Mouse (Mus musculus) myocyte (in vitro differentiated cells): ENCODE data around the gene Gstk1. TPM values are rescaled to one million over a fixed set of nuclear protein-coding genes. Genes with fewer than 3 reads are reported as not detected.

Experiments used
- H3K27me3 ChIP-seq: one replicate; pipeline ENCODE4 v1.6.1; 2011; ENCODE audit not compliant: control insufficient read depth, insufficient read depth, insufficient read length
- H3K36me3 ChIP-seq: one replicate; pipeline ENCODE4 v1.6.1; 2011; ENCODE audit not compliant: control insufficient read depth, insufficient read depth
- H3K4me2 ChIP-seq: one replicate; pipeline ENCODE4 v1.6.1; 2011; ENCODE audit warnings: low read depth, control low read depth
- H3K4me3 ChIP-seq: one replicate; pipeline ENCODE4 v1.5.1; 2011; ENCODE audit warnings: mild to moderate bottlenecking, control low read depth, moderate library complexity
- H3K79me2 ChIP-seq: one replicate; pipeline ENCODE4 v1.6.1; 2011; ENCODE audit not compliant: control insufficient read depth, insufficient read depth
- H3ac ChIP-seq: one replicate; pipeline ENCODE4 v1.6.1; 2011; ENCODE audit not compliant: control insufficient read depth, insufficient read length
- CEBPB ChIP-seq: IDR thresholded peaks from 2 replicates; pipeline ENCODE4 v1.6.1; 2011; ENCODE audit warnings: mild to moderate bottlenecking, moderate library complexity; ENCODE audit not compliant: poor library complexity, insufficient read depth, severe bottlenecking
- E2F4 ChIP-seq: IDR thresholded peaks from one replicate; pipeline ENCODE4 v1.6.1; 2011; ENCODE audit warnings: mild to moderate bottlenecking, control low read depth, moderate library complexity; ENCODE audit not compliant: insufficient read depth
- MAX ChIP-seq: IDR thresholded peaks from one replicate; pipeline ENCODE4 v1.6.1; 2011; ENCODE audit warnings: low read depth, mild to moderate bottlenecking, control low read depth
- MYOD1 ChIP-seq, 3 experiments: IDR thresholded peaks; one replicate each; pipeline ENCODE4 v1.6.1; 2011; ENCODE audit warnings: control low read depth in 2 of 3, low read depth in 2 of 3, mild to moderate bottlenecking in 2 of 3, moderate library complexity in 1 of 3; ENCODE audit not compliant: insufficient read length in 2 of 3, control insufficient read depth in 1 of 3
- MYOG ChIP-seq, 3 experiments: IDR thresholded peaks; one replicate each; pipeline ENCODE4 v1.6.1; 2011; ENCODE audit warnings: control low read depth in 2 of 3, low read depth in 2 of 3, mild to moderate bottlenecking in 2 of 3; ENCODE audit not compliant: insufficient read length in 2 of 3, control insufficient read depth in 1 of 3, insufficient read depth in 1 of 3
- POLR2A ChIP-seq: IDR thresholded peaks from one replicate; pipeline ENCODE4 v1.6.1; 2011; ENCODE audit warnings: low read depth, mild to moderate bottlenecking, control low read depth, moderate library complexity; ENCODE audit not compliant: insufficient read length
- POLR2AphosphoS2 ChIP-seq: IDR thresholded peaks from one replicate; pipeline ENCODE4 v1.6.1; 2011; ENCODE audit warnings: low read depth, control low read depth; ENCODE audit not compliant: insufficient read length
- REST ChIP-seq: IDR thresholded peaks from one replicate; pipeline ENCODE4 v1.6.1; 2011; ENCODE audit warnings: mild to moderate bottlenecking, control low read depth, moderate library complexity; ENCODE audit not compliant: insufficient read depth, insufficient read length
- SRF ChIP-seq: IDR thresholded peaks from one replicate; pipeline ENCODE4 v1.6.1; 2011; ENCODE audit warnings: low read depth; ENCODE audit not compliant: control insufficient read depth, insufficient read length
- TCF12 ChIP-seq: IDR thresholded peaks from one replicate; pipeline ENCODE4 v1.6.1; 2011; ENCODE audit warnings: mild to moderate bottlenecking, control low read depth; ENCODE audit not compliant: poor library complexity, insufficient read depth, severe bottlenecking
- TCF3 ChIP-seq: IDR thresholded peaks from one replicate; pipeline ENCODE4 v1.6.1; 2011; ENCODE audit warnings: low read depth, control low read depth; ENCODE audit not compliant: insufficient read length
- USF1 ChIP-seq: IDR thresholded peaks from one replicate; pipeline ENCODE4 v1.6.1; 2011; ENCODE audit warnings: low read depth, mild to moderate bottlenecking, control low read depth, moderate library complexity
- polyA plus RNA-seq: library from polyadenylated mRNA; unstranded; fragments of >200 nt; fragmentation: generic; extraction: Trizol; gene quantifications from one replicate; pipeline ENCODE4 v1.2.1, GENCODE M21; 2012; ENCODE audit warnings: missing spikeins

Gene Gstk1
- polyA plus RNA-seq, 1 experiment: 0.53 TPM

DNA sequence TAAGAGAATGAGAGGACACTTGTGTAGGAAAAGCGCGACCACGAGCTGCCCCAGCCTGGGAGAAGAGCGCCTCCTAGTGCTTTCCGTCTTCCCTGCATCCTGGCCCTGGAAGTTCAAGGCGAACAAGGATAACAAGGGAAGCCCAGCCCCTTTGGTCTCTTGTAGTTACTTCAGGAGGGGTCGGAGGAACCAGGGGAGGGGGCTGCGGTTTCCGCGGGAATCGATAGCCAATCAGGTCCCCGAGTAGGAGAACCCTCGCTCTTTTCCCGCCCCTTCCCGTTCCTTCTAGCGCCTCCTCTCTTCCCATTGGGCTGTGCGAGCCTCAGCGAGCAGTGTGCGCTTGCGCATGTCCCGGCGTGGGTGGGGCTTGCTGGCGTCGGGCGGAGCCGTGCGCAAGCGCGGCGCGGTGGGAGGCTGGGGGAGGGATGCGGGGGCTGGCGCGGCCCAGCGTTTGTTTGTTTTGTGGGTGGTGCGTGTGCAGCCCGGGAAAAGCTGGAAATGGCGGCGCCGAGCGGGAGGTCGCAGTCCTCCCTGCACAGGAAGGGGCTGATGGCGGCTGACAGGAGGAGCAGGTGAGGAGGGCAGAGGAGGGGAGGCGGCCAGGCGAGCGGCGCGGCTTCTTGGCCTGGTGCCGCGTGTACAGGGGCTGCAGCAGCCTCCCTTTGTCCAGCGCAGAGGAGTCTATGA, 19.0 kb downstream of the Gstk1 start, which contains the start of gene Casp2:
Casp2 (plus strand) TSS at position 360 of the 687 bp plus-strand sequence.
- peak in 1 of 3 experiments; percentile 6 for TF ChIP-seq MYOG (IDR thresholded peaks at IDR 0.05; ENCODE audit: control insufficient read depth in 1 of 3, insufficient read depth in 1 of 3, insufficient read length in 2 of 3, low read depth in 2 of 3)
- TF ChIP-seq USF1: no peak
- TF ChIP-seq E2F4: peak; percentile 33
- no peak for TF ChIP-seq MAX
- peak; percentile 39 for TF ChIP-seq SRF
- TF ChIP-seq MYOD1 (IDR thresholded peaks at IDR 0.05; ENCODE audit: control insufficient read depth in 1 of 3, insufficient read length in 2 of 3, low read depth in 2 of 3): peak in 1 of 3 experiments; percentile 23
- peak; percentile 54 for TF ChIP-seq POLR2A
- TF ChIP-seq REST: no peak
- no peak for TF ChIP-seq CEBPB
- TF ChIP-seq POLR2AphosphoS2: peak; percentile 41
- no peak for TF ChIP-seq TCF3
- no peak for TF ChIP-seq TCF12
- Histone ChIP-seq H3K4me2 (peak within 1 kb of the TSS; percentile 88), H3ac (peak within 1 kb of the TSS; percentile 12), H3K4me3 (peak within 1 kb of the TSS; percentile 67), H3K27me3 (no peaks in the 10 kb centered on the region), H3K79me2 (peaks cover 25% of the 10 kb centered on the region), H3K36me3 (peaks cover 27% of the 10 kb centered on the region)

DNA sequence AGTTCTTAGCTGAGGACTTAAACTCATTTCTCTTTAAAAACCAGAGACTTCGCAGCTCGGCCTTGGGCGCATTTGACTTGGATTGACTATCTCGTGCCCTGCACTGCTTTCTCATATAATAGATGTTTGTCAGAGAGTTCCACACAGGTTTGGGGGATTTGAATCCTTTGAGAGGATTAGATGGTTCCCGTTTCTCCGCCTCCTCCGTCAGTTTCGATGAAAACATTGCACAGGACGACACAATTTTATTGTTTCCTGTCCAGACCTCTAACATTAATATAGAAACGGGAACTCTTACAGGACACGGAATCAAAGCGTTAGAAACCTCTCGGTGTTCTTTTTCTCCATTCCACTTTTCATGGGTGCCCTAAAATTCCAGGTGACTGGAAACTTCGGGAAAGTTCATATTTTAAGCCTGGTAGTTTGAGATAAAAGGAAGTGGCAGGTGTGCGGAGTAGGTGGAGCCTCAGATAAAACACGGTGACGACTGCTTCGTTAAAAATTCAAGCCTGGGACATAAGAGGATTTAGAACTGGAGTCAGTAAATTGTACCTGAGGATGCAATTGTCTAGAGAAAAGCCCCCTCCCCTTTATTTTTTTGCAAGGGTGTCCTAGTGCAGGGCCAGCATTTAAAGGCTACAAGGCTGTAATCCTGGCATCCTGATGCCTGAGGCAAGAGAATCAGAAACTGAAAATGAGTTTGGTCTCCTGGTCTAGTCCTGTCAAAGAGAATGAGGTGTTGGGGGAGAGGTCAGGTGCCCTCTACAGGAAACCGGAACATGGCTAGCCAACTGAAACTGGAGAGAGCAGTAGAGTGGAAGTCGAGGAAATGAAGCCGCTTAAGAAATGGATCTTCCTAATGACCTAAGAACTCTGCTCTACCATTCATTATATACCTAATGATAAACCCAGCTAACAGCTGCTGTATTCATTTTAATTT, 19.9 kb downstream of the Gstk1 start:
- peaks cover 36% of the 10 kb centered on the region for H3K36me3 ChIP-seq
- TF ChIP-seq MAX (no peak), TCF12 (no peak), REST (no peak), MYOD1 (IDR thresholded peaks at IDR 0.05; ENCODE audit: control insufficient read depth in 1 of 3, insufficient read length in 2 of 3, low read depth in 2 of 3) (no peak), CEBPB (no peak), SRF (no peak), POLR2A (no peak), USF1 (no peak), MYOG (IDR thresholded peaks at IDR 0.05; ENCODE audit: control insufficient read depth in 1 of 3, insufficient read depth in 1 of 3, insufficient read length in 2 of 3, low read depth in 2 of 3) (no peak), E2F4 (no peak), POLR2AphosphoS2 (no peak), TCF3 (no peak)
- H3K4me3 ChIP-seq: peak overlapping the region; percentile 67
- peak overlapping the region; percentile 88 for H3K4me2 ChIP-seq
- peak overlapping the region; percentile 12 for H3ac ChIP-seq
- H3K27me3 ChIP-seq: no peaks in the 10 kb centered on the region
- H3K79me2 ChIP-seq: peaks cover 25% of the 10 kb centered on the region

DNA sequence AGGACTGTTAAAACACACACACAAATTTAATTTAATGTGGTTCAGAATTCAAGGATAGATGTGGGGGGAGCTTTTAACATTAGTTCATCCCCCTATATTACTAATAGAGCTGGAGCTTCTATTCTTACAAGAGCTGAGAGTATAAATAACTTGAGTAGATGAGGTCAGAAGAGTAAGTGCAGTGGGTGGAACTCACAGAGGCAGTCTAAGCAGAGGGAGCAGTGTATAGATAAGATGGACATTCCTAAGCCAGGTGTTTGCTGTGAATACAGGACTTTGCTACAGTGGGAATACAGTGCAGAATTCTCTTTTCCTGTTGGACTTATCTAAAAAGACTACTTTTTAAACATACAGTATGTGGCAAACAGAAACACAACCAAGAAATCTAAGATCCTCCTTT, 25.1 kb downstream of the Gstk1 start:
- H3K4me2 ChIP-seq: no peak overlapping the region

DNA sequence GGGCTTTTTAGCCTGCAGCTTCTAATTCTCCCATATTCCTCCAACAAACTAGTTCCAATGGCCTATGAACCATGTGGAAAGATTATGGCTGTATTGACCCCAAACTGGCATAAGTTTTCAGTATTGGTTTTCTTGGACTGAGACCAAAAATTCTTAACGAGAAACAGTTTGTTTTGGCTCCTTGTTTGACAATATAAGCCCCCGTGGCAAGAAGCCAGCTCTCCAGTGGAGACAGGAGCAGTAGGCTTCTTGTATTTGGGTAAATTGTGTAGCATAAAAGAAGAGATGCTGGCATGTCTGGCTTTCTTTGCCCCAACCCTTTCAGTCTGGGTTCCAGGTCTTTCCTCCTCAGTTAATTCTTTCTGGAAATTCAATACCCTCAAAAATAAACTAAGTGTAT, 30.4 kb downstream of the Gstk1 start:
- TF ChIP-seq REST (no peak), MYOG (IDR thresholded peaks at IDR 0.05; ENCODE audit: control insufficient read depth in 1 of 3, insufficient read depth in 1 of 3, insufficient read length in 2 of 3, low read depth in 2 of 3) (no peak), MYOD1 (IDR thresholded peaks at IDR 0.05; ENCODE audit: control insufficient read depth in 1 of 3, insufficient read length in 2 of 3, low read depth in 2 of 3) (no peak), POLR2AphosphoS2 (no peak), TCF12 (no peak), USF1 (no peak), MAX (no peak), E2F4 (no peak), POLR2A (no peak), TCF3 (no peak), CEBPB (no peak), SRF (no peak)
- Histone ChIP-seq H3K4me2 (no peak overlapping the region), H3K4me3 (no peak overlapping the region)

More for the DNA sequence above, 25.1 kb downstream of the Gstk1 start:
- TF ChIP-seq SRF: no peak
- TF ChIP-seq REST: no peak
- TF ChIP-seq E2F4: no peak
- no peak for TF ChIP-seq MYOG (IDR thresholded peaks at IDR 0.05; ENCODE audit: control insufficient read depth in 1 of 3, insufficient read depth in 1 of 3, insufficient read length in 2 of 3, low read depth in 2 of 3)
- TF ChIP-seq POLR2A: no peak
- TF ChIP-seq POLR2AphosphoS2: no peak
- no peak for TF ChIP-seq TCF12
- TF ChIP-seq USF1: no peak
- no peak for TF ChIP-seq CEBPB
- TF ChIP-seq MAX: no peak
- TF ChIP-seq MYOD1 (IDR thresholded peaks at IDR 0.05; ENCODE audit: control insufficient read depth in 1 of 3, insufficient read length in 2 of 3, low read depth in 2 of 3): no peak
- TF ChIP-seq TCF3: no peak
- peaks cover 23% of the 10 kb centered on the region for H3K79me2 ChIP-seq
- no peak overlapping the region for H3K4me3 ChIP-seq
- no peak overlapping the region for H3ac ChIP-seq
- no peaks in the 10 kb centered on the region for H3K27me3 ChIP-seq
- H3K36me3 ChIP-seq: peaks cover 80% of the 10 kb centered on the region

More for the DNA sequence above, 30.4 kb downstream of the Gstk1 start:
- Histone ChIP-seq H3K27me3 (no peaks in the 10 kb centered on the region), H3K36me3 (peaks cover 89% of the 10 kb centered on the region), H3ac (no peak overlapping the region), H3K79me2 (peaks cover 6% of the 10 kb centered on the region)
